Mouse (Mus musculus) liver, adult 2 months (tissue): Measurements from ENCODE around the gene Rtf1.

Source experiments
- CTCF ChIP-seq: fragments of 200-500 bp; IDR thresholded peaks from 2 replicates; pipeline ENCODE4 v1.5.1; 2011; ENCODE audit warnings: low read depth, low read length, control low read depth
- POLR2A ChIP-seq: fragments of 200-500 bp; IDR thresholded peaks from 2 replicates; pipeline ENCODE4 v1.6.1; 2011; ENCODE audit warnings: low read length, control low read depth; ENCODE audit not compliant: insufficient read depth; ENCODE audit errors: extremely low read depth

DNA sequence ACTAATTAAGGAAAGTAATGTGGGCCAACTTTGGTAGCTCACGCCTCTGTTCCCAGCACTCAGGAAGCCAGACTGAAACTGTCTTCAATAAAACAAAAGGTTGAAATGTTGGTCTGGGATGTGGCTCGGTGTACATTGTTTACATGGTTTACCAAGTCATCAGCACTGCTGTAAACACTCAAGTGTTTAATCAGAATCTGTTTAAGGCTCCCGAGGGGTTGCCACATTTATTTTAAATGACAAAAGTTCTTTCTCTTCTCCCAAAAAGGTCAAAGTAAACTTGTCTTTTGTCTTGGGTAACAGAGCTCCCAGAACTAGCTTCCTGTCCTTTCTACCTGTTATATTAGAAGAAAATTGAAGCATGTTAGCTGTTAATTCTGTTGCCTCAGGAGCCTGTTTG, 32.8 kb downstream of the Rtf1 start:
- TF ChIP-seq CTCF: no peak
- TF ChIP-seq POLR2A: no peak
